Mouse (Mus musculus) ES-Bruce4 (cell line): ENCODE data around the gene Caap1.

Experiments used
- CTCF ChIP-seq: IDR thresholded peaks from one replicate; pipeline ENCODE4 v1.8.1; 2011; ENCODE audit warnings: low read depth, low read length
- EP300 ChIP-seq: IDR thresholded peaks from 2 replicates; pipeline ENCODE4 v1.6.1; 2011; ENCODE audit warnings: low read depth, low read length; ENCODE audit not compliant: insufficient read depth
- POLR2A ChIP-seq: IDR thresholded peaks from one replicate; pipeline ENCODE4 v1.8.1; 2011; ENCODE audit warnings: low read length; ENCODE audit not compliant: insufficient read depth

GRCm38 (mm10) chr4:94605591-94605990 is 49.0 kb upstream of the Caap1 start:
- TF ChIP-seq CTCF, result no peak
- no peak for TF ChIP-seq EP300
- TF ChIP-seq POLR2A, result no peak
